Mouse (Mus musculus): ENCODE data around the gene Hspa4l.

DNA sequence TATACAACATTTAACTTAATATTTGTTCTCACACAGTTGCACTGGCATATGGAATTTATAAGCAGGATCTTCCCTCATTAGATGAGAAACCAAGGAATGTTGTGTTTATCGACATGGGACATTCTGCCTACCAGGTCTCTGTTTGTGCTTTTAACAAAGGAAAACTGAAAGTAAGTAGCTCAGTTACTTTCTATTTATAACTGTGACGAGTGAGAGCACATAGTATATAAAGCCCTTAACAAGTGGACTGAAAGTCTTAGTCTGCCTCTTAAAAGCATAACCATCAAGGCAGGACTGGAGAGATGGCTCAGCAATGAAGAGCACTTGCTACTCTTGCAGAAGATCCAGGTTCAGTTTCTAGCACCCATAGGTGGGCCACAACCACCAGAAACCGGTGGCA, 16.5 kb downstream of the Hspa4l start:
- TF ChIP-seq CTCF (IDR thresholded peaks at IDR 0.05; ENCODE audit: control insufficient read depth, insufficient read depth, low read length) (no peak), POLR2A (IDR thresholded peaks at IDR 0.05; ENCODE audit: borderline replicate concordance, control insufficient read depth, low read depth, low read length) (no peak)

Data from bone marrow, adult 2 months (tissue).